Mouse (Mus musculus): Measurements from ENCODE around the gene Kpna1. TPM values are rescaled to one million over a fixed set of nuclear protein-coding genes. Genes with fewer than 3 reads are reported as not detected.
"Not testable (repeated sequence)": the region's sequence is repeated elsewhere in the genome, so short reads cannot be mapped to it uniquely, and the experiment has no call there.

Kpna1 gene
- total RNA-seq (2021) (100 to 1,000 TPM; 112 to 128 TPM), polyA plus RNA-seq (2012; rRNA removed) (18.7 and 40.3 TPM in 2 replicates)
- long read RNA-seq, full-length matches to known transcripts, result 112 of 131 reads
- long read RNA-seq, partial matches to known transcripts, result 4 of 131 reads
- long read RNA-seq, other reads (novel, unspliced or antisense), result 15 of 131 reads

GRCm38 (mm10) chr16:35978450-35978849 is at the start of gene Kpna1:
TSS of gene Kpna1 (plus strand) at chr16:35978750.
- DNase-seq; H3K27me3 ChIP-seq (ENCODE audit: control insufficient read depth, insufficient read depth, low read length); H3K9ac ChIP-seq (ENCODE audit: low read depth, low read length); H3K4me1 ChIP-seq (ENCODE audit: control insufficient read depth, insufficient read depth, low read length); H3K27ac ChIP-seq; intact Hi-C loops (cut with DNase I); H3K36me3 ChIP-seq (ENCODE audit: control insufficient read depth, insufficient read depth, low read length); H3K79me2 ChIP-seq (replicated peaks; ENCODE audit: control insufficient read depth, insufficient read depth, low read length); H3K4me3 ChIP-seq: not testable (repeated sequence)
- WGBS, result 100% methylated on average over 1 of the region's 1 CpGs

DNA sequence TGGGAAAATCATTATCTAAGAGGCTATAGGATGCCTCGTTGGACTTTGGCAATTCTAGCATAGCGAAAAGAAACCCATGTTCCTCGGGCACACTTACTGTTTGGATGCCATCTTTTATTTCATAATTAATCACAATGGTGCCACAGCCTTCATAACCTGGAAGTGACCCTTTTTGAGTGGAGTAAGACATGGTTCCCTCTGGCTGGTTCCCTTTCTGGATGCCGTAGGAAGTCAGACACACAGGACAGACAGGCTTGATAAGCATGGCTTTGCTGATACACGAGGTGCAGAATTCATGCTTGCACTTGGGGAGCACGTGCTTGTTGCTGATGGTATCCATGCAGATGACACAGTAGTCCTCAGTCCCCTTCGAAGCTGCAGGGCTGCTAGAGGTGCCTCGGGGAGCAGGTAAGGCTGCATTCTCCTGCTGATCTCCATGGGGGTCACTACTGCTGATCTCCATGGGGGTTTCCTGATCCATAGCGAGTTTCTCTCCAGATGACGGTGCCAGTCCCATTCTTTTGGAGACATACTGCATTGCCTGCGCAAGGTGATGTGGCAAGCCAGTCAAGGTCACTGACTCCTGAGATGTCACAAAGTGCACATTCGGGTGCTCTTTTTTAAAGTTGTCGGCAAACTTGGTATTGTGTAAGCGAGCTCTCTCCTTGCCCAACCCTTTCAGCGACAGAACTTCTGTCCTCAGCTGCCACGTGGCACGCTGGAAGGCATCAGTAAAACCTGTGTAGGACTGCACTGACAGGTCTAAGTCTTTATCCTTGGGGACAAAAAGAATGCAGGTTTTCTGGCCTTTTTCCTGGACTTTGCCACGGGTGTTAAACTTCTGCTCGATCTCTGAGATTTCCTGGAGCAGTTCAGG is 46.1 kb upstream of the Kpna1 start:
- 82% methylated on average over 19 of the region's 19 CpGs for WGBS
- Histone ChIP-seq H3K27me3 (ENCODE audit: control insufficient read depth, insufficient read depth, low read length) (no peaks in the 10 kb centered on the region), H3K4me3 (no peak overlapping the region), H3K9ac (ENCODE audit: low read depth, low read length) (no peak overlapping the region), H3K79me2 (replicated peaks; ENCODE audit: control insufficient read depth, insufficient read depth, low read length) (no peaks in the 10 kb centered on the region), H3K36me3 (ENCODE audit: control insufficient read depth, insufficient read depth, low read length) (peaks cover 7% of the 10 kb centered on the region), H3K27ac (no peak overlapping the region), H3K4me1 (ENCODE audit: control insufficient read depth, insufficient read depth, low read length) (peaks cover 2% of the 10 kb centered on the region; the same call in 1 of the 2 replicates)
- no peak for DNase-seq
- intact Hi-C loops (cut with DNase I), result no loop called here
- no peak for TF ChIP-seq POLR2A (IDR thresholded peaks at IDR 0.05; ENCODE audit: insufficient read depth, low read depth, low read length)
- TF ChIP-seq CTCF (IDR thresholded peaks at IDR 0.05), result no peak
- no peak for TF ChIP-seq EP300 (IDR thresholded peaks at IDR 0.05; ENCODE audit: insufficient read depth, low read depth, low read length)

- H3K4me1 ChIP-seq (ENCODE audit: control insufficient read depth, insufficient read depth, low read length), result peaks cover 2% of the 10 kb centered on the region; the same call in 1 of the 2 replicates
- no peaks in the 10 kb centered on the region for H3K27me3 ChIP-seq (ENCODE audit: control insufficient read depth, insufficient read depth, low read length)
- no peaks in the 10 kb centered on the region for H3K79me2 ChIP-seq (replicated peaks; ENCODE audit: control insufficient read depth, insufficient read depth, low read length)
- WGBS, result 73% methylated on average over 10 of the region's 10 CpGs
- H3K36me3 ChIP-seq (ENCODE audit: control insufficient read depth, insufficient read depth, low read length), result peaks cover 8% of the 10 kb centered on the region
- H3K4me3 ChIP-seq, result no peak overlapping the region
- H3K27ac ChIP-seq, result no peak overlapping the region
- no peak overlapping the region for H3K9ac ChIP-seq (ENCODE audit: low read depth, low read length)
- intact Hi-C loops (cut with DNase I), result no loop called here
- TF ChIP-seq EP300 (IDR thresholded peaks at IDR 0.05; ENCODE audit: insufficient read depth, low read depth, low read length), result no peak
- TF ChIP-seq CTCF (IDR thresholded peaks at IDR 0.05), result no peak
- TF ChIP-seq POLR2A (IDR thresholded peaks at IDR 0.05; ENCODE audit: insufficient read depth, low read depth, low read length), result no peak
- DNase-seq, result no peak
These were observed 45.4 kb upstream of the Kpna1 start for GRCm38 (mm10) chr16:35933181-35933580.

GRCm38 (mm10) chr16:35938211-35939151 is 40.1 kb upstream of the Kpna1 start, which contains the start of the genes Parp9 and Dtx3l:
TSS of gene Parp9 (plus strand) at chr16:35938470.
TSS of gene Dtx3l (minus strand) at chr16:35939151.
- Histone ChIP-seq H3K36me3 (ENCODE audit: control insufficient read depth, insufficient read depth, low read length) (peaks cover 2% of the 10 kb centered on the region; the same call in 1 of the 2 replicates), H3K27me3 (ENCODE audit: control insufficient read depth, insufficient read depth, low read length) (no peaks in the 10 kb centered on the region), H3K4me1 (ENCODE audit: control insufficient read depth, insufficient read depth, low read length) (peaks cover 2% of the 10 kb centered on the region; the same call in 1 of the 2 replicates), H3K4me3 (peak within 1 kb of the TSS; percentile 88), H3K9ac (ENCODE audit: low read depth, low read length) (peak within 1 kb of the TSS; percentile 83), H3K27ac (peak within 1 kb of the TSS; percentile 90), H3K79me2 (replicated peaks; ENCODE audit: control insufficient read depth, insufficient read depth, low read length) (no peaks in the 10 kb centered on the region)
- intact Hi-C loops (cut with DNase I), result loop anchor here (1.0 to 5.0 kb wide), 2 partner anchors 64 to 134 kb away; partner anchors contain the start of genes Ccdc58 and Fam162a
- under 1% methylated on average over 52 of the region's 52 CpGs for WGBS
- peak; percentile 53 for TF ChIP-seq POLR2A (IDR thresholded peaks at IDR 0.05; ENCODE audit: insufficient read depth, low read depth, low read length)
- TF ChIP-seq CTCF (IDR thresholded peaks at IDR 0.05), result no peak
- 0 out of 2 replicates have a peak, but pooled peaks have one; percentile 9 for TF ChIP-seq EP300 (IDR thresholded peaks at IDR 0.05; ENCODE audit: insufficient read depth, low read depth, low read length)
- peak; percentile 79 to 80 for DNase-seq

- H3K9ac ChIP-seq (ENCODE audit: low read depth, low read length), result peak overlapping the region; percentile 83
- H3K4me3 ChIP-seq, result peak overlapping the region; percentile 88
- no peaks in the 10 kb centered on the region for H3K27me3 ChIP-seq (ENCODE audit: control insufficient read depth, insufficient read depth, low read length)
- peak in 1 of 2 experiments; percentile 36 for DNase-seq
- no peak for TF ChIP-seq POLR2A (IDR thresholded peaks at IDR 0.05; ENCODE audit: insufficient read depth, low read depth, low read length)
- no peak for TF ChIP-seq CTCF (IDR thresholded peaks at IDR 0.05)
- no peak for TF ChIP-seq EP300 (IDR thresholded peaks at IDR 0.05; ENCODE audit: insufficient read depth, low read depth, low read length)
- no peaks in the 10 kb centered on the region for H3K79me2 ChIP-seq (replicated peaks; ENCODE audit: control insufficient read depth, insufficient read depth, low read length)
- H3K4me1 ChIP-seq (ENCODE audit: control insufficient read depth, insufficient read depth, low read length), result peaks cover 2% of the 10 kb centered on the region; the same call in 1 of the 2 replicates
- peaks cover 2% of the 10 kb centered on the region; the same call in 1 of the 2 replicates for H3K36me3 ChIP-seq (ENCODE audit: control insufficient read depth, insufficient read depth, low read length)
- H3K27ac ChIP-seq, result peak overlapping the region; percentile 90
- intact Hi-C loops (cut with DNase I), result loop anchor here (1.0 to 5.0 kb wide), 2 partner anchors 65 to 133 kb away; partner anchors contain the start of genes Ccdc58 and Fam162a
- 3% methylated on average over 6 of the region's 6 CpGs for WGBS
These were observed 39.3 kb upstream of the Kpna1 start for GRCm38 (mm10) chr16:35939261-35939660.
